ENCODE assay signal across 8 mouse cellular contexts in the genomic region with DNA sequence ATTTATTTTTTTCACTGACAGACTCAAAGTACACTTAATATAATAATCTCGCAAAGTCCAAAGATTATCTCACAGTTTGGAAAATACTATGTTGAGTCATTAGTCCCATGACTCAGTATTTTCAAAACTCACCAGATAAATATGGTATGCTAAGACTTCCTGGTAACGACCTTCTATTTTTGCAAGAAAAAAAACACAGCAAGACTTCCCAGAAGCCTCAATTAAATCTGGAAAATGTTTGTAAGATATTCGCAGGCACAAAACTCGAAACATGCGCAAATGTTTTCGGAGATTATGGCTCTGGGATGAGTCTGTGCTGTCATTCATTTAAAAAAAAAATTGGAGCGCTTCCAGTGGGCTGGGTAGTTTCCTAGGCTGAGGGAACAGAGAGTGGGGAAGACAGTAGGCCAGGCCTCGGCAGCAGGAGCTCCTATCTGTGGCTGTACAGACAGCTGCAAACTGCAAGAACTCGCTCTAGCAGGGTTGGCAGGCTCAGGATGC.
DNase-seq lines count a peak whose midpoint lies in the region; ATAC-seq and TF ChIP-seq lines count a peak whose summit lies in the region.

No protein-coding gene starts in this region.

- no peak for TF ChIP-seq CTCF in liver, postnatal 0 days (IDR thresholded peaks at IDR 0.05; ENCODE audit: low read depth)

- H3K4me3 ChIP-seq in heart, embryonic 13.5 days = no peak overlapping the region
- H3K4me3 ChIP-seq in liver, postnatal 0 days (ENCODE audit: low read depth, low read length) = no peak overlapping the region
- H3K4me3 ChIP-seq in hindbrain, embryonic 13.5 days = no peak overlapping the region

- no peak for ATAC-seq in heart, embryonic 13.5 days (ENCODE audit: extremely low read depth, insufficient number of reproducible peaks, low FRiP score, low TSS enrichment)
- peak; percentile 79 for ATAC-seq in liver, postnatal 0 days
- no peak for ATAC-seq in hindbrain, embryonic 13.5 days (ENCODE audit: low FRiP score)

- no peaks in the 10 kb centered on the region for H3K36me3 ChIP-seq in heart, embryonic 13.5 days
- no peaks in the 10 kb centered on the region for H3K36me3 ChIP-seq in liver, postnatal 0 days (replicated peaks; ENCODE audit: insufficient read depth, low read length)
- no peaks in the 10 kb centered on the region for H3K36me3 ChIP-seq in hindbrain, embryonic 13.5 days

- 31% methylated on average over 9 of the region's 9 CpGs for WGBS in heart, embryonic 13.5 days
- WGBS in liver, postnatal 0 days (ENCODE audit: insufficient replicate concordance) = 40% methylated on average over 9 of the region's 9 CpGs
- WGBS in hindbrain, embryonic 13.5 days = 82% methylated on average over 9 of the region's 9 CpGs

- H3K4me1 ChIP-seq in heart, embryonic 13.5 days = peaks cover 48% of the 10 kb centered on the region
- H3K4me1 ChIP-seq in liver, postnatal 0 days (ENCODE audit: insufficient read depth) = no peaks in the 10 kb centered on the region
- peaks cover 22% of the 10 kb centered on the region for H3K4me1 ChIP-seq in hindbrain, embryonic 13.5 days (replicated peaks)

- H3K4me2 ChIP-seq in heart, embryonic 13.5 days = peak overlapping the region; percentile 38
- H3K4me2 ChIP-seq in liver, postnatal 0 days (ENCODE audit: low read depth, low read length) = no peak overlapping the region
- no peak overlapping the region for H3K4me2 ChIP-seq in hindbrain, embryonic 13.5 days

- no peaks in the 10 kb centered on the region for H3K9me3 ChIP-seq in heart, embryonic 13.5 days
- H3K9me3 ChIP-seq in liver, postnatal 0 days (ENCODE audit: low read length) = no peaks in the 10 kb centered on the region
- H3K9me3 ChIP-seq in hindbrain, embryonic 13.5 days = no peaks in the 10 kb centered on the region

- peak overlapping the region; percentile 28; the same call in 1 of the 2 replicates for H3K9ac ChIP-seq in heart, embryonic 13.5 days
- H3K9ac ChIP-seq in liver, postnatal 0 days (replicated peaks) = no peak overlapping the region
- H3K9ac ChIP-seq in hindbrain, embryonic 13.5 days = no peak overlapping the region

- DNase-seq in layer of hippocampus, adult 11-12 months (ENCODE audit: low spot score) = peak; percentile 39
- DNase-seq in layer of hippocampus, adult 9-10 months (ENCODE audit: low spot score) = no peak
- DNase-seq in c-Kit-positive CD71-positive TER-119-negative erythroid progenitor cells, embryonic 14.5 days (ENCODE audit: low read depth) = peak; percentile 58
- peak; percentile 29 for DNase-seq in liver, postnatal 0 days
- DNase-seq in adipocyte (ENCODE audit: low spot score) = no peak
- DNase-seq in cerebellum, adult 9-11 months = no peak

- peak; percentile 65; the same call in 1 of the 2 replicates for TF ChIP-seq EP300 in liver, postnatal 0 days (IDR thresholded peaks at IDR 0.05; ENCODE audit: low read depth)

- no peaks in the 10 kb centered on the region for H3K27me3 ChIP-seq in heart, embryonic 13.5 days (replicated peaks)
- H3K27me3 ChIP-seq in liver, postnatal 0 days (ENCODE audit: insufficient read depth, low read length) = no peaks in the 10 kb centered on the region
- peaks cover 4% of the 10 kb centered on the region; the same call in 1 of the 2 replicates for H3K27me3 ChIP-seq in hindbrain, embryonic 13.5 days

- peak overlapping the region; percentile 64 for H3K27ac ChIP-seq in heart, embryonic 13.5 days (replicated peaks)
- H3K27ac ChIP-seq in liver, postnatal 0 days (ENCODE audit: low read depth) = peak overlapping the region; percentile 45; the same call in 1 of the 2 replicates
- no peak overlapping the region for H3K27ac ChIP-seq in hindbrain, embryonic 13.5 days

Comparison
In these comparisons a context has a peak if more than half of its experiments do, and no peak if none do; other contexts are left out.
1. DNase-seq: peak in layer of hippocampus, adult 11-12 months (single experiment), c-Kit-positive CD71-positive TER-119-negative erythroid progenitor cells, embryonic 14.5 days (single experiment) and liver, postnatal 0 days (single experiment); none in layer of hippocampus, adult 9-10 months (single experiment), adipocyte (single experiment) and cerebellum, adult 9-11 months (single experiment).